ENCODE assay signal across 8 mouse cellular contexts in the genomic region with DNA sequence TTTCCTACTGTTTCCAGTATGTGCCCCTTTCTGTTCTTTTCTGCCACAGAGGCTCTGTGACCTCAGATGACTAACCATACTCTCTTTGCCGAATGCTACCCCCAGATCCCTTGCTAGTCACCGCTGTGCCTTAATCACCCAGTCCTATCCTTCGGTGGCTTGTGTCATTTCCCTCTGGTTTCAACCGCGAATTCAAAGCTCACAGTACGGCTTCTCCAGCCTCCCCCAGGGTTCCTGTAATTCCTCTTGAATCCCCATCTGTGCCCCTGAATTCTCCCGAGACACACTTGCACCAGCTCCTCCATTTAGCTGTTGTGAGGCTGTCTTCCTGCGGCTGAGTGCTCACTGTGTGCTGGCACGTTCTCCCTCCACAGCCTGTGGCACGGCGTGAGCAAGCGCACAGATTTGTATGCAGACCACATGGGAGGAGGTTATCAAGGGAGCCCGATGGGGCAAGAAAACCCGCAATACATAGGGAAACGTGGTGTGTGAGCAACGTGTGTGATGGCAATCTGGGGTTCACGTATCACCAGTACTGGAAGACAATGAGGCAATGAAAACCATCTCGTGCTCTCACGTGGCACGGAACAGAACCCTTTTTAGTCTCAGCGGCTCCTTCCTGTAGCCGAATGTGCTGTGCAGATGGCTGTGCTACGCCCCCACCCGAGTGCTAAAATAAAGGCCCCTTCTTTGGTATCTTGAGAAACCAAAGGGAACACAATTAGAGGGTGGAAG.
DNase-seq lines count a peak whose midpoint lies in the region; ATAC-seq and TF ChIP-seq lines count a peak whose summit lies in the region.

No protein-coding gene starts in this region.

- H3K4me1 ChIP-seq in forebrain, postnatal 0 days (ENCODE audit: insufficient read depth): peaks cover 17% of the 10 kb centered on the region
- H3K4me1 ChIP-seq in liver, embryonic 16.5 days (ENCODE audit: control insufficient read depth, low read depth, low read length): no peaks in the 10 kb centered on the region

- no peak overlapping the region; the same call in 1 of the 2 replicates for H3K4me3 ChIP-seq in forebrain, postnatal 0 days (ENCODE audit: low read depth, low read length)
- H3K4me3 ChIP-seq in liver, embryonic 16.5 days (ENCODE audit: low read depth, low read length): no peak overlapping the region

- ATAC-seq in forebrain, postnatal 0 days: peak; percentile 88
- ATAC-seq in liver, embryonic 16.5 days (ENCODE audit: low read depth): no peak

- H3K27me3 ChIP-seq in forebrain, postnatal 0 days (ENCODE audit: insufficient read depth, low read length): no peaks in the 10 kb centered on the region
- H3K27me3 ChIP-seq in liver, embryonic 16.5 days (ENCODE audit: control insufficient read depth, insufficient read depth, low read depth, low read length): no peaks in the 10 kb centered on the region; the same call in 1 of the 2 replicates

- peak overlapping the region; percentile 38 for H3K4me2 ChIP-seq in forebrain, postnatal 0 days (ENCODE audit: low read depth)
- H3K4me2 ChIP-seq in liver, embryonic 16.5 days (ENCODE audit: low read depth, low read length): peak overlapping the region; percentile 19; the same call in 1 of the 2 replicates

- WGBS in forebrain, postnatal 0 days: under 1% methylated on average over 24 of the region's 24 CpGs
- whole genome bisulfite sequencing in liver, embryonic 16.5 days (ENCODE audit: insufficient replicate concordance): 6% methylated on average over 24 of the region's 24 CpGs

- no peaks in the 10 kb centered on the region for H3K36me3 ChIP-seq in forebrain, postnatal 0 days (ENCODE audit: insufficient read depth)
- no peaks in the 10 kb centered on the region for H3K36me3 ChIP-seq in liver, embryonic 16.5 days (ENCODE audit: control insufficient read depth, insufficient read depth)

- H3K9me3 ChIP-seq in forebrain, postnatal 0 days (ENCODE audit: low read length): no peaks in the 10 kb centered on the region
- H3K9me3 ChIP-seq in liver, embryonic 16.5 days (replicated peaks; ENCODE audit: control insufficient read depth, low read length): no peaks in the 10 kb centered on the region

- TF ChIP-seq CTCF in forebrain, postnatal 0 days (IDR thresholded peaks at IDR 0.05; ENCODE audit: low read depth): peak; percentile 28

- peak overlapping the region; percentile 91 for H3K27ac ChIP-seq in forebrain, postnatal 0 days (ENCODE audit: low read depth, low read length)
- H3K27ac ChIP-seq in liver, embryonic 16.5 days (ENCODE audit: low read length): no peak overlapping the region

- H3K9ac ChIP-seq in forebrain, postnatal 0 days: peak overlapping the region; percentile 45
- no peak overlapping the region for H3K9ac ChIP-seq in liver, embryonic 16.5 days (ENCODE audit: low read depth, low read length)

- peak; percentile 67 for DNase-seq in Muller cell, postnatal 12 days (ENCODE audit: inconsistent ontology term)
- peak; percentile 73 for DNase-seq in cerebellum, adult 11-12 months
- DNase-seq in forebrain, postnatal 0 days: peak; percentile 87
- DNase-seq in layer of hippocampus, adult 11-12 months (ENCODE audit: low spot score): peak; percentile 84
- peak; percentile 92 to 93 for DNase-seq in right cerebral cortex, adult 2 months (ENCODE audit: low spot score in 2 of 2)
- no peak for DNase-seq in adrenal gland, postnatal 4 days (ENCODE audit: low spot score in 2 of 2)
- DNase-seq in testis, postnatal 10 days (ENCODE audit: low spot score): no peak

Comparison
In these comparisons a context has a peak if more than half of its experiments do, and no peak if none do; other contexts are left out.
1. DNase-seq: peak in Muller cell, postnatal 12 days (single experiment), cerebellum, adult 11-12 months (single experiment), forebrain, postnatal 0 days (single experiment), layer of hippocampus, adult 11-12 months (single experiment) and right cerebral cortex, adult 2 months (2 of 2); none in adrenal gland, postnatal 4 days (0 of 2) and testis, postnatal 10 days (single experiment).